Comparison of ENCODE assay signal across 20 mouse cellular contexts in the genomic region with DNA sequence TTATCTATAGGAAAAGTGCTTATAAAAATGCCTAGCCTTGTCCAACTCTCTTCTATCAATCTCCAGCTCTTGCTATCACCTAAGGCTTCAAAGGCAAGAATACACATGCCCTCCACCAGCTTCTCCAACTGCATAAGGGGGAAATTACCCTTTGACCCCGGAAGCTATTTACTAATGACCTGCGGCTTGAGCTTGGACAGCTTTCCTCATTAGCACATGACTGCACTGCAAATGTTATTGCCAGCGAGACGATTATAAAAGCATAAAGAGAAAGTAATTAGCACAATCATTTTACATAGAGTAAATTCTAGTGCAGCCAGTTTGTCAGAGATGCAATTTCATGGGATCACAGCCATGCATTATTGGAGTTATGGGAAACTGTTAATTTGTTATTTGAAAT.
DNase-seq lines count a peak whose midpoint lies in the region; ATAC-seq and TF ChIP-seq lines count a peak whose summit lies in the region.
"Had no signal": no experiment of that assay in that cellular context is flagged by ENCODE, and none has a peak within 500 bp of the region (broad histone marks: within the 10 kb centered on the region; RNA-seq: fewer than 3 reads in every experiment).

No protein-coding gene starts in this region.

- no peak for TF ChIP-seq CTCF in midbrain, postnatal 0 days (IDR thresholded peaks at IDR 0.05)

- no peak for ATAC-seq in midbrain, postnatal 0 days (ENCODE audit: low FRiP score)
- ATAC-seq in midbrain, embryonic 13.5 days, result no peak
- ATAC-seq: activated CD4-positive, CD25-positive, alpha-beta regulatory T cell, adult 4 months; forebrain, embryonic 16.5 days; Patski had no signal

- H3K27me3 ChIP-seq in midbrain, postnatal 0 days (ENCODE audit: insufficient read depth, low read length), result no peaks in the 10 kb centered on the region
- H3K27me3 ChIP-seq in midbrain, embryonic 13.5 days, result no peaks in the 10 kb centered on the region
- H3K27me3 ChIP-seq: embryonic facial prominence, embryonic 13.5 days; forebrain, embryonic 12.5 days; heart, embryonic 13.5 days; hindbrain, embryonic 13.5 days; Patski had no signal

- no peaks in the 10 kb centered on the region for H3K4me1 ChIP-seq in midbrain, postnatal 0 days (ENCODE audit: insufficient read depth, low read length)
- no peaks in the 10 kb centered on the region for H3K4me1 ChIP-seq in midbrain, embryonic 13.5 days (replicated peaks)
- H3K4me1 ChIP-seq: embryonic facial prominence, embryonic 13.5 days; forebrain, embryonic 12.5 days; heart, embryonic 13.5 days; hindbrain, embryonic 13.5 days had no signal

- H3K27ac ChIP-seq in midbrain, postnatal 0 days (ENCODE audit: low read depth, low read length), result no peak overlapping the region
- no peak overlapping the region for H3K27ac ChIP-seq in midbrain, embryonic 13.5 days
- H3K27ac ChIP-seq: embryonic facial prominence, embryonic 13.5 days; forebrain, embryonic 12.5 days; gastrocnemius, adult 2 months; heart, embryonic 13.5 days; hindbrain, embryonic 13.5 days had no signal

- no peak overlapping the region for H3K4me2 ChIP-seq in midbrain, postnatal 0 days (ENCODE audit: low read depth, low read length, poor library complexity, severe bottlenecking)
- H3K4me2 ChIP-seq in midbrain, embryonic 13.5 days (replicated peaks), result no peak overlapping the region
- H3K4me2 ChIP-seq: embryonic facial prominence, embryonic 13.5 days; forebrain, embryonic 12.5 days; heart, embryonic 13.5 days; hindbrain, embryonic 13.5 days had no signal

- WGBS in midbrain, postnatal 0 days, result 78% methylated on average over 4 of the region's 4 CpGs
- WGBS in midbrain, embryonic 13.5 days, result 85% methylated on average over 4 of the region's 4 CpGs

- no peaks in the 10 kb centered on the region for H3K36me3 ChIP-seq in midbrain, postnatal 0 days (ENCODE audit: insufficient read depth, low read length)
- H3K36me3 ChIP-seq in midbrain, embryonic 13.5 days, result no peaks in the 10 kb centered on the region
- H3K36me3 ChIP-seq: embryonic facial prominence, embryonic 13.5 days; forebrain, embryonic 12.5 days; heart, embryonic 13.5 days; hindbrain, embryonic 13.5 days had no signal

- DNase-seq in kidney, adult 11 months, result peak; percentile 23
- DNase-seq in kidney, postnatal 14 days, result no peak
- DNase-seq in midbrain, postnatal 0 days (ENCODE audit: low spot score), result peak; percentile 18
- DNase-seq in hindlimb bud, embryonic 11.5 days (ENCODE audit: extremely low spot score, low read depth, low spot score), result peak; percentile 18
- DNase-seq in layer of hippocampus, postnatal 36 days, result no peak
- DNase-seq: adrenal gland, postnatal 14 days; cerebellum, adult 18-20 months; cerebellum, adult 9-11 months; cerebellum, postnatal 36 days; gastrocnemius, adult 2 months; gastrocnemius, postnatal 25 days; heart, postnatal 36 days had no signal

- no peaks in the 10 kb centered on the region for H3K9me3 ChIP-seq in midbrain, postnatal 0 days (ENCODE audit: low read length)
- H3K9me3 ChIP-seq in midbrain, embryonic 13.5 days, result no peaks in the 10 kb centered on the region
- H3K9me3 ChIP-seq: embryonic facial prominence, embryonic 13.5 days; forebrain, embryonic 12.5 days; hindbrain, embryonic 13.5 days had no signal

- no peak overlapping the region for H3K4me3 ChIP-seq in midbrain, postnatal 0 days (ENCODE audit: low read depth, low read length)
- H3K4me3 ChIP-seq in midbrain, embryonic 13.5 days (replicated peaks), result no peak overlapping the region
- H3K4me3 ChIP-seq: embryonic facial prominence, embryonic 13.5 days; forebrain, embryonic 12.5 days; gastrocnemius, adult 2 months; heart, embryonic 13.5 days; hindbrain, embryonic 13.5 days had no signal

- no peak overlapping the region for H3K9ac ChIP-seq in midbrain, postnatal 0 days (replicated peaks; ENCODE audit: low read length, poor library complexity, severe bottlenecking)
- no peak overlapping the region for H3K9ac ChIP-seq in midbrain, embryonic 13.5 days (replicated peaks)
- H3K9ac ChIP-seq: embryonic facial prominence, embryonic 13.5 days; forebrain, embryonic 12.5 days; heart, embryonic 13.5 days; hindbrain, embryonic 13.5 days had no signal

Comparison
In these comparisons a context has a peak if more than half of its experiments do, and no peak if none do; other contexts are left out.
1. DNase-seq: peak in kidney, adult 11 months (single experiment), midbrain, postnatal 0 days (single experiment) and hindlimb bud, embryonic 11.5 days (single experiment); none in kidney, postnatal 14 days (single experiment) and layer of hippocampus, postnatal 36 days (0 of 2).